Mouse (Mus musculus) liver, postnatal 0 days (tissue): ENCODE data around the gene Col4a1.

Experiments used
- CTCF ChIP-seq: sonication (generic); IDR thresholded peaks from 2 replicates; pipeline ENCODE4 v1.5.1; 2016; ENCODE audit warnings: antibody characterized with exemption, low read depth
- EP300 ChIP-seq: IDR thresholded peaks from 2 replicates; pipeline ENCODE4 v1.6.1; 2016; ENCODE audit warnings: antibody characterized with exemption, low read depth, mild to moderate bottlenecking

GRCm38 (mm10) chr8:11203260-11204110 lies 109.1 kb downstream of the Col4a1 start:
- TF ChIP-seq CTCF (no peak), EP300 (no peak)
